Mouse (Mus musculus) liver, postnatal 0 days (tissue): Measurements from ENCODE around the gene Morn4.

Experiments used
- CTCF ChIP-seq: sonication (generic); IDR thresholded peaks from 2 replicates; pipeline ENCODE4 v1.5.1; 2016; ENCODE audit warnings: antibody characterized with exemption, low read depth
- EP300 ChIP-seq: IDR thresholded peaks from 2 replicates; pipeline ENCODE4 v1.6.1; 2016; ENCODE audit warnings: antibody characterized with exemption, low read depth, mild to moderate bottlenecking

DNA sequence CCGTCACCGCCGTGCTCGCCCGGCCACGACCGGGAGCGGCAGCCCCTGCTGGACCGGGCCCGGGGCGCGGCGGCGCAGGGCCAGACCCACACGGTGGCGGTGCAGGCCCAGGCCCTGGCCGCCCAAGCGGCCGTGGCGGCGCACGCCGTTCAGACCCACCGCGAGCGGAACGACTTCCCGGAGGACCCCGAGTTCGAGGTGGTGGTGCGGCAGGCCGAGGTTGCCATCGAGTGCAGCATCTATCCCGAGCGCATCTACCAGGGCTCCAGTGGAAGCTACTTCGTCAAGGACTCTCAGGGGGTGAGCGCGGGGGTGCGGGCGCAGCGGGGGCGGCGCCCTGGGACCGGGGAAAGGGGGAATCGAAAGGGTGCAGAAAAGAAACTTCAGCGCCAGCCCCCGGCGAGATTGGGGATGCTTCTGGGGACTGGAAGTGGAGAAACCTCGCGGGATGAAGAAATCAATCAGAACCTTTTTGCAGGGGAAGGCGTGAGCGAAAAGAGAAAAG is 4.5 kb upstream of the Morn4 start:
- TF ChIP-seq CTCF: no peak
- no peak for TF ChIP-seq EP300
